Mouse (Mus musculus) cerebellum, adult 11 months (tissue): Measurements from ENCODE around the gene Plcl2.
"Not testable (repeated sequence)": the region's sequence is repeated elsewhere in the genome, so short reads cannot be mapped to it uniquely, and the experiment has no call there.

Experiments used
- DNase-seq: peaks from one replicate; pipeline ENCODE4 v3.0.0; 2022

Gene Plcl2

GRCm38 (mm10) chr17:50503075-50503474 is 6.1 kb upstream of the Plcl2 start:
- DNase-seq: no peak

- DNase-seq: no peak
Measured at GRCm38 (mm10) chr17:50504070-50504846, 4.9 kb upstream of the Plcl2 start.

GRCm38 (mm10) chr17:50505910-50506634 is 3.1 kb upstream of the Plcl2 start:
- DNase-seq: no peak

GRCm38 (mm10) chr17:50506861-50507321 is 2.3 kb upstream of the Plcl2 start:
- DNase-seq: peak; percentile 39

- DNase-seq: peak; percentile 19
Measured at GRCm38 (mm10) chr17:50508055-50508774, 988 bp upstream of the Plcl2 start.

GRCm38 (mm10) chr17:50508775-50509250 is 390 bp upstream of the Plcl2 start:
- peak; percentile 70 for DNase-seq

- DNase-seq: no peak
Measured at GRCm38 (mm10) chr17:50510279-50510678, 1.1 kb downstream of the Plcl2 start.

GRCm38 (mm10) chr17:50510741-50511140 is 1.5 kb downstream of the Plcl2 start:
- DNase-seq: no peak

GRCm38 (mm10) chr17:50512222-50512621 is 3.0 kb downstream of the Plcl2 start:
- no peak for DNase-seq

GRCm38 (mm10) chr17:50512841-50513240 is 3.6 kb downstream of the Plcl2 start:
- no peak for DNase-seq

GRCm38 (mm10) chr17:50513376-50513775 is 4.2 kb downstream of the Plcl2 start:
- no peak for DNase-seq

- DNase-seq: no peak
Measured at GRCm38 (mm10) chr17:50514012-50514411, 4.8 kb downstream of the Plcl2 start.

GRCm38 (mm10) chr17:50515926-50516325 is 6.7 kb downstream of the Plcl2 start:
- DNase-seq: no peak

- DNase-seq: no peak
Measured at GRCm38 (mm10) chr17:50517781-50518415, 8.7 kb downstream of the Plcl2 start.

GRCm38 (mm10) chr17:50519588-50519987 is 10.4 kb downstream of the Plcl2 start:
- no peak for DNase-seq

- DNase-seq: no peak
Measured at GRCm38 (mm10) chr17:50522473-50523083, 13.4 kb downstream of the Plcl2 start.

GRCm38 (mm10) chr17:50524970-50525369 is 15.8 kb downstream of the Plcl2 start:
- no peak for DNase-seq

GRCm38 (mm10) chr17:50525821-50526220 is 16.6 kb downstream of the Plcl2 start:
- DNase-seq: no peak

GRCm38 (mm10) chr17:50530089-50530488 is 20.9 kb downstream of the Plcl2 start:
- DNase-seq: no peak

GRCm38 (mm10) chr17:50534889-50535288 is 25.7 kb downstream of the Plcl2 start:
- DNase-seq: not testable (repeated sequence)

GRCm38 (mm10) chr17:50536409-50537194 is 27.4 kb downstream of the Plcl2 start:
- DNase-seq: no peak
